Mouse (Mus musculus) heart, postnatal 25 days (tissue): ENCODE results near the gene Slc22a20. TPM values are rescaled to one million over a fixed set of nuclear protein-coding genes. Genes with fewer than 3 reads are reported as not detected.

Experiments
- DNase-seq: peaks from one replicate; pipeline ENCODE4 v3.0.0; 2022; ENCODE audit warnings: low spot score
- intact Hi-C: fragments of 180-260 bp; cut with DNase I; formaldehyde crosslinking; loops from one replicate; pipeline ENCODE4 v1.15.1; 2025
- total RNA-seq, 2 experiments: library from RNA; stranded (reverse); gene quantifications; 2 replicates each; pipeline ENCODE4 v1.2.3; 2021

Slc22a20 gene
- total RNA-seq, 2 experiments from 2014 or later, result not detected

GRCm38 (mm10) chr19:5955704-5956670 is 30.0 kb downstream of the Slc22a20 start:
- peak; percentile 58 for DNase-seq
- intact Hi-C loops, result loop anchor here (1.0 to 2.0 kb wide), 2 partner anchors 32 to 163 kb away; partner anchors contain the start of gene Cdc42ep2

- DNase-seq, result no peak
- intact Hi-C loops, result no loop called here
These were observed 31.0 kb downstream of the Slc22a20 start for GRCm38 (mm10) chr19:5954936-5955335.

- no peak for DNase-seq
- intact Hi-C loops, result no loop called here
These were observed 31.8 kb downstream of the Slc22a20 start for GRCm38 (mm10) chr19:5954031-5954710.

GRCm38 (mm10) chr19:5953201-5953770 is 32.7 kb downstream of the Slc22a20 start:
- intact Hi-C loops, result no loop called here

GRCm38 (mm10) chr19:5952071-5952691 is 33.8 kb downstream of the Slc22a20 start:
- DNase-seq, result peak; percentile 68
- intact Hi-C loops, result no loop called here

More at GRCm38 (mm10) chr19:5953201-5953770, 32.7 kb downstream of the Slc22a20 start:
- DNase-seq, result no peak

- intact Hi-C loops, result no loop called here
- no peak for DNase-seq
These were observed 34.3 kb downstream of the Slc22a20 start for GRCm38 (mm10) chr19:5951631-5952030.

- intact Hi-C loops, result no loop called here
- DNase-seq, result no peak
These were observed 35.7 kb downstream of the Slc22a20 start for GRCm38 (mm10) chr19:5950218-5950617.

- DNase-seq, result peak; percentile 64
- intact Hi-C loops, result no loop called here
These were observed 40.1 kb downstream of the Slc22a20 start for GRCm38 (mm10) chr19:5945891-5946290.

- intact Hi-C loops, result no loop called here
- no peak for DNase-seq
These were observed 40.9 kb downstream of the Slc22a20 start for GRCm38 (mm10) chr19:5945027-5945426.

GRCm38 (mm10) chr19:5944145-5944544 is 41.8 kb downstream of the Slc22a20 start:
- intact Hi-C loops, result no loop called here
- DNase-seq, result no peak

- intact Hi-C loops, result no loop called here
- DNase-seq, result no peak
These were observed 42.5 kb downstream of the Slc22a20 start for GRCm38 (mm10) chr19:5943404-5943803.

GRCm38 (mm10) chr19:5942581-5942980 is 43.4 kb downstream of the Slc22a20 start:
- intact Hi-C loops, result no loop called here
- no peak for DNase-seq

GRCm38 (mm10) chr19:5940656-5941055 is 45.3 kb downstream of the Slc22a20 start:
- DNase-seq, result no peak
- intact Hi-C loops, result loop anchor here (2.0 kb wide), 1 partner anchor 16 kb away; the partner anchor contains the start of gene Cdc42ep2

GRCm38 (mm10) chr19:5940173-5940572 is 45.8 kb downstream of the Slc22a20 start:
- intact Hi-C loops, result loop anchor here (2.0 kb wide), 1 partner anchor 15 kb away; the partner anchor contains the start of gene Cdc42ep2

GRCm38 (mm10) chr19:5939715-5940114 is 46.2 kb downstream of the Slc22a20 start:
- DNase-seq, result no peak
- intact Hi-C loops, result loop anchor here (2.0 kb wide), 1 partner anchor 15 kb away; the partner anchor contains the start of gene Cdc42ep2

More at GRCm38 (mm10) chr19:5940173-5940572, 45.8 kb downstream of the Slc22a20 start:
- DNase-seq, result peak; percentile 79

- DNase-seq, result no peak
- intact Hi-C loops, result no loop called here
These were observed 47.4 kb downstream of the Slc22a20 start for GRCm38 (mm10) chr19:5938516-5938915.

- DNase-seq, result no peak
- intact Hi-C loops, result no loop called here
These were observed 48.0 kb downstream of the Slc22a20 start for GRCm38 (mm10) chr19:5937836-5938406.

GRCm38 (mm10) chr19:5937095-5937835 is 48.7 kb downstream of the Slc22a20 start:
- no peak for DNase-seq
- intact Hi-C loops, result no loop called here

GRCm38 (mm10) chr19:5935691-5936090 is 50.3 kb downstream of the Slc22a20 start:
- DNase-seq, result no peak
- intact Hi-C loops, result no loop called here
